Mouse (Mus musculus) MEL (cell line): ENCODE measurements around the gene Neto2.

Experiments used
- CHD2 ChIP-seq: IDR thresholded peaks from 2 replicates; pipeline ENCODE4 v1.6.1; 2011; ENCODE audit warnings: low read length, improper control_type of control experiment
- CTCF ChIP-seq, 3 experiments: IDR thresholded peaks in 2 of 3; conservative IDR thresholded peaks in 1 of 3; 2 replicates each; pipeline ENCODE4 v1.5.1; 2011 to 2012; ENCODE audit warnings: low read length in 3 of 3, low read depth in 2 of 3, mild to moderate bottlenecking in 2 of 3, improper control_type of control experiment in 1 of 3, inconsistent platforms in 1 of 3, mixed read lengths in 1 of 3, moderate library complexity in 1 of 3; ENCODE audit not compliant: control insufficient read depth in 1 of 3, insufficient read depth in 1 of 3, poor library complexity in 1 of 3, severe bottlenecking in 1 of 3
- GATA1 ChIP-seq: IDR thresholded peaks from 2 replicates; pipeline ENCODE4 v1.6.1; 2011; ENCODE audit warnings: low read depth, low read length, improper control_type of control experiment
- HCFC1 ChIP-seq: IDR thresholded peaks from 2 replicates; pipeline ENCODE4 v1.6.1; 2012; ENCODE audit warnings: low read depth, mild to moderate bottlenecking, inconsistent platforms, low read length, improper control_type of control experiment, moderate library complexity
- POLR2A ChIP-seq, 2 experiments: IDR thresholded peaks; 2 replicates each; pipeline ENCODE4 v1.6.1; 2011 to 2012; ENCODE audit warnings: low read length in 2 of 2, mild to moderate bottlenecking in 2 of 2, control low read depth in 1 of 2, improper control_type of control experiment in 1 of 2, low read depth in 1 of 2, moderate library complexity in 1 of 2; ENCODE audit not compliant: control insufficient read depth in 1 of 2, insufficient read depth in 1 of 2, poor library complexity in 1 of 2
- POLR2AphosphoS5 ChIP-seq: IDR thresholded peaks from 2 replicates; pipeline ENCODE4 v1.6.1; 2012; ENCODE audit warnings: low read depth, borderline replicate concordance, mild to moderate bottlenecking, inconsistent platforms, low read length, moderate library complexity, mixed read lengths
- SIN3A ChIP-seq: IDR thresholded peaks from 2 replicates; pipeline ENCODE4 v1.6.1; 2012; ENCODE audit warnings: low read length, improper control_type of control experiment, inconsistent platforms
- TBP ChIP-seq: IDR thresholded peaks from 2 replicates; pipeline ENCODE4 v1.8.0; 2011; ENCODE audit warnings: low read depth, low read length, improper control_type of control experiment
- USF1 ChIP-seq: IDR thresholded peaks from 2 replicates; pipeline ENCODE4 v1.6.1; 2014; ENCODE audit warnings: low read depth, mild to moderate bottlenecking, inconsistent platforms, low read length, improper control_type of control experiment, moderate library complexity
- ZC3H11A ChIP-seq: IDR thresholded peaks from 2 replicates; pipeline ENCODE4 v1.6.1; 2012; ENCODE audit warnings: low read depth, mild to moderate bottlenecking, inconsistent platforms, low read length, improper control_type of control experiment

DNA sequence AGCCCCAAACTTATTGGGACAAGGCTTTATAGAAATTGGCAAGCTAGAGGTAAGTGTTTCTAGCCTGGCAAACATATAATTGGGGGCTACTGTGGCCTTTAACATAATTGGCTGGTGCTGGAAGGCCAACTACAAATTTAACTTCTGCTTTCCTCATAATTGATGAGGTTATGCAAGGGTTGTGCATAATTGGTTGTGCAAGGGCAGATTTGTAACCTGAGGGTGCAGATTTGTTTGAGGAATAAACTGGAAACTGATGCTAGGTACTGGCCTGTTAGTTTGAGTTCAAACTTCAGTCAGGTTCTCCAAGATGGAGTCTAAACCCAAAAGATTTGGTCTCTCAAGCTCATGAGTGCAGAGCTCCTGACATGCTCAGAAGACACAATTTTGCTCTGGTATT, 92.9 kb downstream of the Neto2 start:
- TF ChIP-seq CTCF (IDR thresholded peaks at IDR 0.05 in 2 of 3, conservative IDR thresholded peaks at IDR 0.05 in 1 of 3; ENCODE audit: control insufficient read depth in 1 of 3, insufficient read depth in 1 of 3, low read depth in 2 of 3, low read length in 3 of 3, poor library complexity in 1 of 3, severe bottlenecking in 1 of 3) (no peak), POLR2AphosphoS5 (no peak), GATA1 (no peak), USF1 (no peak), CHD2 (no peak), POLR2A (IDR thresholded peaks at IDR 0.05; ENCODE audit: control insufficient read depth in 1 of 2, insufficient read depth in 1 of 2, low read depth in 1 of 2, low read length in 2 of 2, poor library complexity in 1 of 2) (no peak), SIN3A (no peak), TBP (no peak), ZC3H11A (no peak), HCFC1 (no peak)
